Mouse (Mus musculus) urinary bladder, postnatal 36 days (tissue): ENCODE data around the gene Mrpl54.
A peak's percentile ranks its signal among the peaks of the same experiment; 100 is the strongest.

ENCODE experiments used
- DNase-seq, 2 experiments: peaks; one replicate each; pipeline ENCODE4 v3.0.0; 2022; ENCODE audit warnings: low spot score in 2 of 2, mixed read lengths in 1 of 2

The Mrpl54 gene

GRCm38 (mm10) chr10:81294442-81294841, 27.7 kb upstream of the Mrpl54 start:
- DNase-seq, result no peak

GRCm38 (mm10) chr10:81293334-81294030, 26.7 kb upstream of the Mrpl54 start:
- no peak for DNase-seq

- DNase-seq, result peak; percentile 99
Observed at GRCm38 (mm10) chr10:81292554-81293333, 26.0 kb upstream of the Mrpl54 start, which contains the start of gene Pip5k1c. Pip5k1c (plus strand) TSS chr10:81292963.

DNA sequence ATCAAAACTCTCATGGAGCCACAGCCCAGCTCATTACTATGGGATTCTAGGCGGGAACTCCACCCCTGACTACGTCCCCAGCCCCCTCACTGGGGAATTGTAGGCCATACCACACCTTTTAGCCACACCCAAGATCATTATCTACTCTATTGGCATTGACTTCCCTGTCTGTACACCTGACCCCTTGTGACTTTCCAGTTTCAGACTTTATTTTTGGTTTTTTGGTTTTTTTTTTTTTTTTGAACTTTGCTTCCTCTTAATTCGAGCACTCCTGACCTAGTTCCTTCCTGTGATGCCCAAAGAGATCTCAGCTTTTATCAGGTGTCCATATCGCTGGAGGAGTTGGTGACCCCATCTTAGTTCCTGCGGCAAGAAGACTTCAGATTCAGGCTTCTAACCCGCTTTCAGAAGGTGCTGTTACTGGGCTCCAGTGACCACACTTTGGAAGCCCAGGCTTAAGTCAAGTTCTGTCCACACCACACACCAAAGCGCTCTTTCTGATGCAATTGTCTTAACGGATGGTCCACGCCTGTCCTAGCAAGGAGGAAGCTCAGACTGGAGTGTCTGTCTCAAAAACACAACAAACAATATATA, 24.9 kb upstream of the Mrpl54 start, which contains the start of gene Tjp3:
TSS of gene Tjp3 (minus strand) at position 71 of the 594 bp plus-strand sequence.
- DNase-seq, result no peak

DNA sequence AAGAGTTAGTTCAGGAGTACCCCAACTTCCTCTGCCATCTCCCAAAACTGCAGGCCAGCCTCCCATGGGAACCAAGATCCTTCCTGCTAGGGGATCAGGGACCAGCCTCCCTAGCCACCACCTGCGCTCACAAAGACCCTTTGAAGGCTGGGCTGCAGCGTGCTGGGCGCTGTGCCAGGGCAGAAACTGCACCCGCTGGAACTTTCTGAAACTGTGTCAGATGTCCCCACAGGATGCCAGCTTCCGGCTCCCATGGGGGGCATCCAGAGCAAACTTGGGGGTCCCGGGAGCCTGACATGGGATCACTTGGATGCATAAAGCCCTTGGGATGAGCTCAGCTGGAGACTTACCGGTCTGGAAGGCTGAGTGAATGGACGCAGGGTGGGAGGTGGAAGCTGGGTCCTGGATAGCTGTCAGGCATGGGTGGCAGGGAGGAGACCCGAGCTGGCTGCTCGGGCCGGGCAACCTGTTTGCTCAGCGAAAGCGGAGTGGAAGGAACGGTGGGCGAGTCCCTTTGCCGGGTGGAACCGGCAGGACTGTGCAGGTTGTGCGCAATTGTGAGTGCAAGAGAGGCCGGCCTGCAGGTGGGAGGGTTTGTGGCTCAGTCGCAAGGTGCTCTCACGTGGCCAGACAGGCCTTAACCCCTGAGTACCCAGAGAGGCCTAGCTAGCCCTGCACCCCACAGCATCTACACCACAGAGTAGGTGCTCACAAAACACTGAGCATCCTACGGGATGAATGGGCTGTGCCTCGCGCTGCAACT, 24.1 kb upstream of the Mrpl54 start:
- peak; percentile 69 to 70 for DNase-seq

DNA sequence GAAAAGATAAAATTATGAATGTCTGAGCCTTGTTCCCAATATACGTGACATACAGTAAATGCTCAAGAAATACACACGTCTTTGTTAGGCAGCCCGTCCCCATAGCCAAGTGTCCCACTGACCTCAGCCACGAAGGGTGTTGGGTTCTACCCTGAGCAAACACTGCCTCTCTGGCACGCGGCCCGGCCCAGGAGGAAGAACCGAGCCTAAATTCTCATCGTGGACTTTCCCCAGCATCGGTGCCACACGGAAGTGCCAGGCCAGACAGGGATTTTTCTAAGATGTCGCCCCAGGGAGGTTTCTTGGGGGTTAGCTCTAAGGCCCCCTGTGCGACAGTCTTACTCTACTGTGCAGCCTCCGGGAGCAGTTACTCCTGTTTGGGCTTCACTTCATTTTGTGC, 23.1 kb upstream of the Mrpl54 start:
- peak; percentile 64 to 74 for DNase-seq

DNA sequence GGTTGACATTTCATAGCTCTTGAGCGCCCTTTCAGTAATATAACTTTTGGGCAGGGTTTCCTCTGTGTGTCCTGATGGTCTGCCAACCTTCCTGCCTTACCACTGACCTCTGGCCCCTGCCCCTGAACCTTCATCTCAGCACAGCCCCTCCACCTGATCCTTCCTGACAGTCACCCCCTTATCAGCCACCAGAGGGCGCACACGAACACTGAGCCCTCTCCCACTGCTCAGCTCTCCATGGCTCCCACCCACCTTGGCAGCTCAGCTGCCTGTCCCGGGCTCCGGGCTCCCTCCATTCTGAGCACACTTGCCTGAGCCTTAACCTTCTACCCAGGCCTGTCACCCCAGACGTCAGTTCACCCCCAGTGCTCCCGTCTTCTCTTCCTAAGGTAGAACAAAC, 22.5 kb upstream of the Mrpl54 start:
- DNase-seq, result peak in 1 of 2 experiments; percentile 60

- DNase-seq, result no peak
Observed at GRCm38 (mm10) chr10:81288601-81289000, 21.9 kb upstream of the Mrpl54 start.

GRCm38 (mm10) chr10:81287513-81288157, 20.9 kb upstream of the Mrpl54 start:
- peak in 1 of 2 experiments; percentile 52 for DNase-seq

DNA sequence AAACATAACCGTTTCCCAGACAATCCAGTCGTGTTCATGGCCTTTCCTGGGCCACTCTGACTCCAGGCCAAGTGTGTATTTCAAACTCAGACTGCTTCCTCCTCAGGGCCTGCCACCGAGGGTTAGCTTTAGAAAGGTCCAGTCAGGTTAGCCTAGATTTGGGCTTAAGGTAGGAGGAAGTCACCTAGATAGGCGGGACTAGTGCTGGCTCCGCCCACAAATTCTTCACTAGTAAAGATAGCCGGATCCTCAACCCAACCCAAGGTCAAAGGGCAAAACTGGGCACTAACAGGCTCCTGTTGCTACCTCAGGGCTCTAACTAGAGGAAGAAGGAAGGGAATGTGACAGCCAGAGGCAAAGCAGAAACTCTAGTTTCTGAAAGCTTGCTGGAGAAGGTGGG, 19.9 kb upstream of the Mrpl54 start:
- DNase-seq, result peak in 1 of 2 experiments; percentile 61

DNA sequence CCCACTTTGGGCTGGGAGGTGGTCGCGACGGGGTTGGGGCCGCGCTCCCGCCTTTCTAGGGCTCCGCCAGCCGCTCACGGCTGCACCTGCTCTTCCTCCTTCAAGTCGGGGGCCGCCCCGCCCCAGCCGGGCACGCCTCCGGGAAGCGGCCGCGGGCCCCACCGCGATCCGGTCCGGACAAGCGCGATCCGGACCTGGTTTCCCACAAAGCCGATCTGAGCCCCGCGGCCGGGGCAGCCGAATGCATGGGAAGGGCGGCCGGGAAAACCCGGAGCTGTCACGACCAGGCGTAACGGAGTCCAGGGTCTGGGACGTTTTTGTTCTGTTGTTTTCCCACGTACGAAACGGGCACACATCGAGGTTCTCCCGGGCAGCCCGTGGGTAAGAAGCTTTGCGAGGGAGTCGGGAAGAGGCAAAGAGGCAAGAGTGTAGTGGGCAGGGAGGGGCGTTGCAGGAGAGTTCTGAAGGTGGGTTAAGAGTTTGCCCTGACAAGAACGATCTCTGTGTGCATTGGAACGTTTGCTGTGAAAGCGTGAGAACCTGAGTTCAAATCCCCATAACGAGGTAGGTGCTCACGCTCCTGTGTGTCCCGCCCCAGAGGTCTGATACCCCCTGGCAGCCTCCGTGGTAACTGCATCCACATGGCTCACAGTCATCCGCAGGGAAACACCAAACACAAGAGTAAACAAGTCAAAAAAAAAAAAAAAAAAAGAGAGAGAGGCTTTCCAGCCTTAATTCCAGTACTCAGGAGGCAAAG, 19.1 kb upstream of the Mrpl54 start:
- DNase-seq, result peak; percentile 91 to 92

GRCm38 (mm10) chr10:81284719-81285118, 18.0 kb upstream of the Mrpl54 start:
- no peak for DNase-seq

- DNase-seq, result no peak
Observed at GRCm38 (mm10) chr10:81284189-81284588, 17.5 kb upstream of the Mrpl54 start.

DNA sequence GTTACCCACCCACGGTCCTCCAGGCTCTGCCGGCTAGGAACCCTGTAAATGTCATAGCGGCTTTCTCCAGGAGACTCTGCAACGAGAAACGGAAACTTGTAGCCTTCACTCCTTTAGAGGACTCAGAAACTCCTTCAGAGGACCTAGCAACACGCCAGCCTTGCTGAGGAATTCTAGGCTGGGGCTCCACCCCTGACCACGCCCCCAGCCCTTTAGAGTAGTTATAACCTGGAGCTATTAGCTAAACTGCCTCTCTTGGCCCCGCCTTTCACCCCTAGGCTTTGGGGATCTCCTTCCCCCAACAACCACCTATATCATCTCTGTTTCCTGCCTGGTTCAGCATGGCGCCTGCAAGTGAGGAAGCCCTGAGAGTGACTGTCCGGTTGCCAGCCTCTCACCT, 12.8 kb upstream of the Mrpl54 start:
- DNase-seq, result no peak

- DNase-seq, result no peak
Observed at GRCm38 (mm10) chr10:81277676-81278075, 10.9 kb upstream of the Mrpl54 start.

- DNase-seq, result no peak
Observed at GRCm38 (mm10) chr10:81273842-81274241, 7.1 kb upstream of the Mrpl54 start.

DNA sequence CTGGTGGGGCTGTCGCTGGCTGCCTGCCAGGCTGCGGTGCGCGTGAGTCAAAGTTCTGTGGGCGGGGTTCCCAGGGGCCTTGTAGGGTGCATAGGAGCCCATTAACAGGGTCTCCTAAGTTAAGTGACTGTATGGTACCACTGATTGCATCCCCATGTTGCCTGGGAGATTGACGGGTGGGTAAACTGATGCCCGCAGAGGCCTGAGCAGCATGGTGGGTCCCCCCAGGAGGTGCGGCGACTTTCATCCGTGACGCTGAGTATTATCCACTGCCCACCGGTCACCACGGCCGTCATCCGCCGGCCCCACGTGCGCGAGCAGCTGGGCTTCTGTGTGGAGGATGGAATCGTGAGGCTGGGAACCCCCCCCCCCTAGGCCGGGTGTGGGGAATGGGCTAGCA, 5.6 kb upstream of the Mrpl54 start:
- no peak for DNase-seq

DNA sequence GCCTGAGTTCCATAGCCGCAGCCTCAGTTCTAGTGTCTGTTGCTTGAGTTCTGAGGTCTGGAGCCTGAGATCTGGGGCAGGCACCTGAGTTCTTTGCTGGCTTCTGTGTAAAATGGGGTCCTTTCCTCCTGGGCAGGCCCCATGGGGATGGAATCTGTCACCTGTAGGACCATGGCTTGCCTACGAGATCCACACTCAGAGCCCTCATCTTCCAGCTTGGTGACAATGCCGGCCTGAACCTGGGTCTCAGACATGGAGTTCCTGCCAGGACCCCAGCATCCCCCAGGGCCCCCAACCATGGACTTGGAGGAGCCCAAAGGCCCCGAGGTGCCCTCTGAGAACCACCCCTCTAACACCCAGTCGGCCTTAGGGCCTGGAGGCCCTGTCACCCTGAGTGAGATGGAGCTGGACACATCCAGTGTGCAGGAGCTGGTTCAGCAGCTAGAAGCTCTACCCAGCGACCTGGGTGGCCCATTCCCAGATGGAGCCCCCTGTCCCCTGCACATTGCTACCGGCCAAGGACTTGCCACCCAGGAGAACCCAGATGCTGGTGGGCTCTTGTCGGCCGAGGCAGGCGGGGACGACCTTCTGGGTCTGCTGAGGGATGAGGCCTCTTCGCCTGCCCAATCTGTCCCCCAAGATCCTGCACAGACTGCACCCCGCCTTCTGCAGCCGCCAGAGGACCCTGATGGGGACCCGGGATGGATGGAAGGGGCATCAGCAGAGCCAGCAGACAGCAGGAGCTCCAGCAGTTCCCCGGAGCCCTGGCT, 2.1 kb upstream of the Mrpl54 start:
- no peak for DNase-seq

DNA sequence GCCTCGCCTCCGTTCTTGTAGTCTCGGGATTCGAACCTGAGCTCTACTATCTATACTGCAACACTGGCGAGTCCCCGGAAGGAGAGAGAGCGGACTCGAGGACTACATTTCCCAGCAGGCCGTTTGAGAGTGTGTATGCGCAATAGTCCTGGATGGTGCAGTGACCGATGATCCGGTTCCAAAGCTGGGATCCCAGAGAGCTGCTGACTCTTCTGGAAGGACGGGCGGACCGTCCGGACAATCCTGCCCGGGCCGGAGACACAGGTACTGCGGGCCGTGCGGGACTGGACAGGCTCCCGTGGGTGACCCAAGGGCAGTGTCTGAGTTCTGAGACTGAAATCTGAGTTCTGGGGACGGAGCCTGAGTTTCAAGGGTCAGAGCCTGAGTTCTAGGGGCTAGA, 1.3 kb upstream of the Mrpl54 start:
- DNase-seq, result peak; percentile 78 to 87

DNA sequence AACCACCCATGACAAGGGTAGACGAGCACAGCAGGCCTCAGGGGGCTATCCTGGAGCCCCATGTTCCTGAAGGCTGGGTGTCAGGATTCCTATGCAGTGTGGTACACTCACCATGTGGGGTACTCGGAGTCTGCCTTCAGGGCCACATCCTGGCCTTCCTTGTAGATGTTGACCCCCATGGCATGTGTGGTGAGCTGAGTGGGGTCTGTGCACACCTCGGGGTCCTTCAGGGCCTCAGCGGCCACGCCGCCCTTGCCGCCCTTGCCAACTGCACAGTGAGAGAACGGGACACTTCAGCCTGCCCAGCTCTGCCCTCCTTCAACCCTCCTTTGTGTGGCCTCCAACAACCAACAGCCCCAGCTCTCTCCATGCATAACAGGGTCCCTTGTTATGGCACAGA, 1.2 kb downstream of the Mrpl54 start:
- no peak for DNase-seq
